Mouse (Mus musculus) brain, embryonic 14.5 days (tissue): ENCODE data around the gene Tnks1bp1.

ENCODE experiments used
- CTCF ChIP-seq: fragments of 200-500 bp; IDR thresholded peaks from 2 replicates; pipeline ENCODE4 v1.5.1; 2012; ENCODE audit warnings: inconsistent platforms, mild to moderate bottlenecking, moderate library complexity, borderline replicate concordance; ENCODE audit not compliant: insufficient read depth, insufficient read length; ENCODE audit errors: extremely low read depth
- POLR2A ChIP-seq: fragments of 200-500 bp; IDR thresholded peaks from 2 replicates; pipeline ENCODE4 v1.6.1; 2012; ENCODE audit warnings: mild to moderate bottlenecking, inconsistent platforms, borderline replicate concordance; ENCODE audit not compliant: poor library complexity, insufficient read depth, insufficient read length, severe bottlenecking; ENCODE audit errors: extremely low read depth

GRCm38 (mm10) chr2:85037047-85038026, 10.5 kb upstream of the Tnks1bp1 start, which contains the start of the genes Ssrp1 and P2rx3:
- TF ChIP-seq POLR2A, result peak; percentile 48; the same call in 1 of the 2 replicates
- TF ChIP-seq CTCF, result no peak; the same call in 1 of the 2 replicates
